Mouse (Mus musculus): ENCODE results near the gene Iqsec1.

Gene Iqsec1

DNA sequence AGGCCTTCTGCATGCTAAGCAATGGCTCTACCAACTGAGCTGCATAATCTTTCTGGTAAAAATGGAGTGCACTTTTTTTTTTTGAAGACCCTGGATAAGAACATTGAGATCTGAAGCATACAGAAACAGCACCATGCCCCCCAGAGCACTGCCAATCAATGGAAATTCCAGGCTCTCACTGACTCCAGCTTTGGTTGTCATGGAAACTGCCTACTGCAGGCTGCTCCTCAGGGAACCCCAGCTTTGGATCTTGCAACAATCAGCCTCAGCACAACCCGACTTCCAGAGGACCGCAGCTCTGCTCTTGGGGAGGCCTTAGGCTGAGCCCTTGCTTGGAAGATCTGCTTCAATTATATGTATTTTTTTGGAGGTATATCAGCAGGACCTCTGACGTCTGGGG, 201.9 kb downstream of the Iqsec1 start:
- in situ Hi-C loops (cut with MboI, MseI), result no loop called here

GRCm38 (mm10) chr6:90783945-90784344, 204.5 kb downstream of the Iqsec1 start:
- in situ Hi-C loops (cut with MboI, MseI), result no loop called here

GRCm38 (mm10) chr6:90783176-90783575, 205.3 kb downstream of the Iqsec1 start:
- in situ Hi-C loops (cut with MboI, MseI), result no loop called here

DNA sequence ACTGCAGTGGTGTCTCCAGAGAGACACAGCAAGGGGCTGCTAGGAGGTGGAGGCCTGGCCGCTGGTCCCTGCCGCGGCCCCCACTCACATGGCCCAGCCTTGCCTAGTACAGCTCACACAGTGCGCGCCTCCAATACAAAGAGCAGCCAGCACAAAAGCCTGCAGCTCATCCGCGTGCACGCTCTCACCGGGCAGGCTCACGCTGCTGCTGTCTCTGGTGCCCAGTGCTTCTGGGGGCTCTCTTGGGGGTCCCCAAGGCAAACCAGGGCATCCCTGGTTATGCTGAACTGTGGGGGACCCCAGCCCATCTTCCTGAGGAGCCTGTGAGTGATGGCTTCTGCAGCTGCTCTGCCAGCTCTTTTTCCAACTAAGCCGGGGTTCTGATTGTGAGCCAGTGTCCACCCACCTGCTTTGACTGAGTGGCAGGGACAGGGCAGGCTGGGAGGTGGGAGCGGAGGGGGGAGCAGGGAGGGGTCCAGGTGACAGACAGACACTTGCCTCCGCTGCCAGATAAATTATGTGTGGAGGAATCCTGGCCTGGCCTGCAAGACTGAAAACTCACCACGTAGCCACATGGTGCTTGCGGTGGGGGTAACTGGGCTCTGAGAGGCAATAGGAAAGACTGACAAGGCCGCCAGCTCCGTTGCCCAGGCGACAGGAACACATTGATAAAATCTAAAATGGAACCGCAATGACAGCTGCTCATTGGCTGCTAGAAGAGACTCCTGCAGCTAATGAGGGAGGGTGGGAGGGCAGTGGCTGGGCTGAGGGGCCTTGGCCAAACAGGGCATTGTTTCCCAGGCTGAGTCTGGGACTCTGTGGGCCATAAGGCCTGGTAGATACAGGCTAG, 206.3 kb downstream of the Iqsec1 start:
- in situ Hi-C loops (cut with MboI, MseI), result no loop called here

- in situ Hi-C loops (cut with MboI, MseI), result no loop called here
These were observed 208.0 kb downstream of the Iqsec1 start for GRCm38 (mm10) chr6:90780532-90780931.

GRCm38 (mm10) chr6:90778841-90779240, 209.6 kb downstream of the Iqsec1 start:
- in situ Hi-C loops (cut with MboI, MseI), result no loop called here

- in situ Hi-C loops (cut with MboI, MseI), result no loop called here
These were observed 211.2 kb downstream of the Iqsec1 start for GRCm38 (mm10) chr6:90777302-90777701.

GRCm38 (mm10) chr6:90775606-90776005, 212.9 kb downstream of the Iqsec1 start:
- in situ Hi-C loops (cut with MboI, MseI), result no loop called here

- in situ Hi-C loops (cut with MboI, MseI), result no loop called here
These were observed 214.7 kb downstream of the Iqsec1 start for GRCm38 (mm10) chr6:90773811-90774233.

GRCm38 (mm10) chr6:90772120-90772519, 216.4 kb downstream of the Iqsec1 start:
- in situ Hi-C loops (cut with MboI, MseI), result no loop called here

DNA sequence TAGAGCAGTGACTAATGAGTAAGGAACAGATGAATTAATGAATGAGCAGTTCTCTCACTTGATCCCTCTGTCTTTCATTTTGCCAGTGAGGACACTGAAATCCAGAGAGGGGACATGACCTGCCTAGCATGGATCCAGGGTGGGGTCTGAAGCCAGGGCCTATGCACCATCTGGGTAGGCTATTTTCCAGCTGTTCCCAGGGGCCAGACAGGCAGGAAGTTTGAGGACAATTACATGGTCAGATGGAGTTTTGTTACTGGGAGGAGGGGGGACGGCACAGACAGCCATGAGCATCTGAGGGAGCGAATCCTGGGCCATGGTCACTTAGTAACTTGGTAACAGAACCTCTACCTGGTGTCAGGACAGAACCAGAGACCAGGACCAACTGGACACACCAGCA, 220.0 kb downstream of the Iqsec1 start:
- in situ Hi-C loops (cut with MboI, MseI), result no loop called here

- in situ Hi-C loops (cut with MboI, MseI), result no loop called here
These were observed 220.6 kb downstream of the Iqsec1 start for GRCm38 (mm10) chr6:90767874-90768273.

DNA sequence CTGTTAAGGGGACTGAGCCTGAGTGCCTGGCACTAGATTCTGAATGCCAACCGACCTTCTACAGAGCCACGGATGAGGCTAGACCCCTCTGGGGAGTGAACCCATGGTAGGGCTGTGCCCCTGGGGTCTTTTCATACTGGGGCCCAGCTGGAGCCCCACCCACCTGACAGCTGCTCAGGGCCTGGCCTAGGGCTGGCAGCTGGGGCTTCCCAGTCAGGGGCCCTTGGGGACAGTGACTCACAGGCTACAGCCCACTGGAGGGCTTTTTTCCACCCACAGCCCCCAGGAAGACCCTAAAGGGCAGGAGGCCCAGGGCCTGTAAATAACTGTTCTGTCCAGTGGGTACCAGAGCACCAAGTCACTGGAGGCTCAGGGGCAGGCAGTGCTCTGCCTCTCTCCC, 223.7 kb downstream of the Iqsec1 start:
- in situ Hi-C loops (cut with MboI, MseI), result no loop called here

GRCm38 (mm10) chr6:90763959-90764591, 224.4 kb downstream of the Iqsec1 start:
- in situ Hi-C loops (cut with MboI, MseI), result no loop called here

DNA sequence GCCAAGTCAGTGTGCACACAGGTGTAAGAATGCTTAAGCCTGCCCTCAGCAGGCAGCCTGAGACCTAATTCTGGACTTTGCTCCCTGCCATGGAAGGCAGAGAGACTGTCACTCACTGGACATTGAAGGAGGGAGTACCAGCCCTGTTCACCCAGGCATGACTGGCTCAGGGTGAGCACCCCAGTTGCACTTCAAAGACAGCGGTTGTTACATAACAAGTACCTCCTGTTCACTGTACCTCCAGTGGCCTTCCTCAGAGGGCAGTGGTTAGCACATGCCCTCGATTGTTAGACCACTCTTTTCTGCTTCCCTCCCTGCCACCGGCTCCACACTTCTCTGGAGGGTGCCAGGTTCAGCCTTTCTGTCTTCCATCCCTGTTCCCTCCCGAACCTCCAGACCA, 225.2 kb downstream of the Iqsec1 start:
- in situ Hi-C loops (cut with MboI, MseI), result no loop called here

DNA sequence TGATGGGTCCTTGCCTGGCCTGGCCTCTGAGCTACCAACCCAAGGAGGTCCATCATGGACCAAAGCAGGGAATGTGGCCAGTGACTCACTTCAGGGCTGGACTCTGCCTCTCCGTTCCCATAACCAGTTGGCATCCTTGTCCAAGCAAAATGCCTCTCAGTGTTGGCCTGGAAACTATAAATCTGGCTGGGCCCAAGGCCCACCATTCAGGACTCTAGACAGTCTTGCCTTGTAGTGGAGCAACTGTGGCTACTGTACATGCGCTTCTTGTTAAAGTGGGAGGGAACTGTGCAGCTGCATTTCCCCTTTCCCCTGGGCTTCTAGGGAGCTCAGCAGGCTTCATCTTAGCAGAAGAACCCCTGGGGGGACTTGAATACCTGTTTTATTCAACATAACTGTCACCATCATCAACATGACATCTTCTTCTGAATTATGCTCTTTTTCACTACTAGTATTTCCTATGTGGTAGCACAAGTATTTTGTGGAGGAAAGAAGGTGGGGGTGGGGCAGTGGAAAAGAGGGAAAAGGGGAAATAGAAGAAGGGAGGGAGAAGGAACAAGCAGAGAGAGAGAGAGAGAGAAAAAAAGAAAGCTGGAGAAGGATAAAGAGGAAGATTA, 226.3 kb downstream of the Iqsec1 start:
- in situ Hi-C loops (cut with MboI, MseI), result no loop called here

- in situ Hi-C loops (cut with MboI, MseI), result no loop called here
These were observed 227.0 kb downstream of the Iqsec1 start for GRCm38 (mm10) chr6:90761301-90762056.

DNA sequence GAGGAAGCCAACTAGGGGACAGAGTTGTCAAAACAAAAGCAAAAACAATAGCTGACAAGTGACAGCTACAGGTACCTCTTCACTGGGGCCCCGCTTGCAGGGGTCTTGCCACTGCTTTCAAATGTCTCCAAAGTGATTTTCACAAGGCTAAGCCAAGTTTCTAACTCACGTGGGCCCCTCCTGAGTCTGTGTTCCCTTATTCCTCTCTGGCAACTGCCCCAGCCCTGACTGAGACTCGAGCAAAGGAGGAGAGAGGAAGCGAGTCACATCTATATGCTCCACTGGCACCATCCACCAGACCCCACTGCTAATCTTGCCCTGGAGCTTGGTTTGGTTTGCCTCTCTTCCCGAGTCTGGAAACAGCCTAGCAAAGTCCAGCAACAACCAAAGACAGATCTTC, 227.6 kb downstream of the Iqsec1 start:
- in situ Hi-C loops (cut with MboI, MseI), result no loop called here

DNA sequence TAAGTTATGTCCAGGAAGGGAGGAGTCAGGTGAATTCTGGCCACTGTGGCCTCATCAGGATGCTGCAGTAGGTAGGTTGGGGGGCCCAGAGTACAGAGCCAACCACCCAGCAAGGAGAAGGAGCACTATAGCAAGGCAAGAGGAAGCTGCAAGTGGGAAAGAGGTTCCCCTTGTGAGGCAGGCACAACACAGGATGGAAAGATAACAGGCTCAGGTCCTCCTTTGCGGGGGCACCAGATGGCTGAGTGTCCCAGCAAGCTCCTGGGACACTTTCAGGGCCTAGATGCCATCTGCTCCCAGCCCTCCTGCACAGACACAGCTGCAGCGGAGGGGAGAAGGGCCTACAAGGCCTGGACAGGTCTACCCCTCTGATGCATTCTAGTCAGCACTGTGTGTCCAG, 228.7 kb downstream of the Iqsec1 start:
- in situ Hi-C loops (cut with MboI, MseI), result no loop called here

- in situ Hi-C loops (cut with MboI, MseI), result no loop called here
These were observed 230.3 kb downstream of the Iqsec1 start for GRCm38 (mm10) chr6:90758155-90758554.

GRCm38 (mm10) chr6:90757427-90757883, 231.0 kb downstream of the Iqsec1 start:
- in situ Hi-C loops (cut with MboI, MseI), result no loop called here

- in situ Hi-C loops (cut with MboI, MseI), result no loop called here
These were observed 231.9 kb downstream of the Iqsec1 start for GRCm38 (mm10) chr6:90756561-90756960.

Data from T-helper 1 cell (primary cell).